In the genomic region with DNA sequence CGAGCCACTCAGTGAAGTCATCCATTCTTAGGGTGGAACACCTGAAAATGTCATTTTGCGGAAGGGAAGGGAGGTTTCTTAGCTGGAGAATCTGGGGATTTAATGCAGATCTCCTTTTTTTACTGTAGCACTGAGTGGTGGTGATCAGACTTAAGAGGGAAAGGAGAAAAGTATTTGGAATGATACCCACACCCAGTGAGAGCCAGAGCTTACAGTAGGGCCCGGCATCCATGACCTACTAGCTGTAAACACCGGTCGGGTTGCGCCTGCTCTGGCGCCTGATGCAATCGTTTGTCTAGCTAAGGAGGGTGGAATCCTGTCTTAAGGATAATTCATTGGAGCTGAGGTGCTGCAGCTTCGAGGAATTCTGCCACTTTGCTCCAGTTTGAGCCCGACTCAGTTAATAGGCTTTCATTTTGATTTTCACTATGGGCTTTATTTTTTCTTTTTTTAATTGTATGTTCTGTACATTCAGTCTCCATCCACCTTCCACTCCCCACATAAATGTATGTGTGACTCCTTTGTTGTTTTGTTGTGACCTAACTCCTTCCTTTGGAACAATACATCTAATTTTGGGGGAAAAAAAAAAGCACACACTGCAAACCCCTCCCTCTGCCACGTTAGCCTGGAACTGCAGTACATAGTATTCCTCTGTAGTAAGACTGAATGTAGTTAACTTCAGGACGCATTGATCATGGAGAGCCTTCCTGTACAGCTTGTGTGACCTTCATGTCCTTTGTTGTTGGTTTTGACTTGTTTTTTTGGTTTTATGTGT, we compare ENCODE assay signal across 8 mouse cellular contexts. TPM values are rescaled to one million over a fixed set of nuclear protein-coding genes. Genes with fewer than 3 reads are reported as not detected.
DNase-seq lines count a peak whose midpoint lies in the region; ATAC-seq and TF ChIP-seq lines count a peak whose summit lies in the region.

No protein-coding gene starts in this region.

- H3K36me3 ChIP-seq in kidney, adult 2 months (ENCODE audit: control insufficient read depth, insufficient read depth, low read length) = no peaks in the 10 kb centered on the region
- H3K36me3 ChIP-seq in G1E (replicated peaks) = peaks cover 31% of the 10 kb centered on the region
- H3K36me3 ChIP-seq in hindbrain, embryonic 15.5 days = no peaks in the 10 kb centered on the region
- no peaks in the 10 kb centered on the region for H3K36me3 ChIP-seq in macrophage (ENCODE audit: inconsistent target)
- H3K36me3 ChIP-seq in stomach, embryonic 16.5 days (ENCODE audit: control insufficient read depth, insufficient read depth, low read length) = no peaks in the 10 kb centered on the region

- 3% methylated on average over 12 of the region's 12 CpGs for WGBS in kidney, adult 2 months
- 1% methylated on average over 12 of the region's 12 CpGs for WGBS in hindbrain, embryonic 15.5 days
- 10% methylated on average over 10 of the region's 12 CpGs for WGBS in macrophage (ENCODE audit: missing documents)
- WGBS in stomach, embryonic 16.5 days = 2% methylated on average over 12 of the region's 12 CpGs

- no peak for ATAC-seq in G1E (ENCODE audit: extremely low read depth, insufficient number of reproducible peaks, low FRiP score, poor library complexity, severe bottlenecking)
- no peak for ATAC-seq in hindbrain, embryonic 15.5 days (ENCODE audit: low FRiP score, low read depth)
- ATAC-seq in stomach, embryonic 16.5 days (ENCODE audit: insufficient read depth, low FRiP score) = no peak

- peaks cover 57% of the 10 kb centered on the region for H3K79me2 ChIP-seq in macrophage (ENCODE audit: inconsistent target)

- peak; percentile 18 for DNase-seq in kidney, adult 2 months
- no peak for DNase-seq in kidney, postnatal 14 days
- peak; percentile 18 for DNase-seq in G1E (ENCODE audit: low spot score)
- DNase-seq in embryo, embryonic 11 days = peak; percentile 44
- no peak for DNase-seq in urinary bladder, adult 2 months (ENCODE audit: low spot score)

- no peak for TF ChIP-seq CTCF in kidney, adult 2 months (conservative IDR thresholded peaks at IDR 0.05; ENCODE audit: insufficient read depth, insufficient read length, low read depth, low read length)
- no peak for TF ChIP-seq CTCF in G1E (IDR thresholded peaks at IDR 0.05; ENCODE audit: low read depth, low read length)

- H3K27ac ChIP-seq in kidney, adult 2 months (ENCODE audit: insufficient read depth, low read depth, low read length) = 0 out of 2 replicates have a peak overlapping the region, but pooled peaks have one; percentile 48
- H3K27ac ChIP-seq in hindbrain, embryonic 15.5 days (replicated peaks) = peak overlapping the region; percentile 91
- H3K27ac ChIP-seq in macrophage = peak overlapping the region; percentile 60
- H3K27ac ChIP-seq in stomach, embryonic 16.5 days (ENCODE audit: low read length) = peak overlapping the region; percentile 89

- H3K9ac ChIP-seq in hindbrain, embryonic 15.5 days = peak overlapping the region; percentile 92
- peak overlapping the region; percentile 94 for H3K9ac ChIP-seq in stomach, embryonic 16.5 days (ENCODE audit: low read length)

- peaks cover 4% of the 10 kb centered on the region for H3K9me3 ChIP-seq in G1E (replicated peaks)
- no peaks in the 10 kb centered on the region for H3K9me3 ChIP-seq in hindbrain, embryonic 15.5 days
- H3K9me3 ChIP-seq in stomach, embryonic 16.5 days (replicated peaks; ENCODE audit: control insufficient read depth, low read length) = no peaks in the 10 kb centered on the region

- no peaks in the 10 kb centered on the region for H3K27me3 ChIP-seq in kidney, adult 2 months (replicated peaks; ENCODE audit: control insufficient read depth, insufficient read depth, low read length)
- H3K27me3 ChIP-seq in G1E (ENCODE audit: insufficient read depth, low read length) = peaks cover 3% of the 10 kb centered on the region
- H3K27me3 ChIP-seq in hindbrain, embryonic 15.5 days = no peaks in the 10 kb centered on the region
- no peaks in the 10 kb centered on the region for H3K27me3 ChIP-seq in stomach, embryonic 16.5 days (ENCODE audit: control insufficient read depth, insufficient read depth, low read length)

- peaks cover 6% of the 10 kb centered on the region for H3K4me1 ChIP-seq in kidney, adult 2 months (ENCODE audit: control insufficient read depth, insufficient read depth, low read length)
- H3K4me1 ChIP-seq in G1E (ENCODE audit: insufficient read depth, low read depth, low read length) = peaks cover 37% of the 10 kb centered on the region
- H3K4me1 ChIP-seq in hindbrain, embryonic 15.5 days (replicated peaks) = peaks cover 34% of the 10 kb centered on the region
- peaks cover 11% of the 10 kb centered on the region; the same call in 1 of the 2 replicates for H3K4me1 ChIP-seq in stomach, embryonic 16.5 days (ENCODE audit: control insufficient read depth, insufficient read depth, low read length)

- H3K4me3 ChIP-seq in kidney, adult 2 months (ENCODE audit: insufficient read depth, low read depth, low read length) = peak overlapping the region; percentile 88
- H3K4me3 ChIP-seq in G1E (ENCODE audit: low read depth, low read length) (peak overlapping the region; percentile 100), macrophage (ENCODE audit: inconsistent target) (peak overlapping the region; percentile 93)
- peak overlapping the region; percentile 79 for H3K4me3 ChIP-seq in hindbrain, embryonic 15.5 days
- H3K4me3 ChIP-seq in stomach, embryonic 16.5 days (replicated peaks; ENCODE audit: low read length) = peak overlapping the region; percentile 90

- TF ChIP-seq POLR2A in kidney, adult 2 months (IDR thresholded peaks at IDR 0.05; ENCODE audit: low read depth, low read length) = no peak

- H3K4me2 ChIP-seq in hindbrain, embryonic 15.5 days = peak overlapping the region; percentile 85
- H3K4me2 ChIP-seq in stomach, embryonic 16.5 days (ENCODE audit: low read depth, low read length) = peak overlapping the region; percentile 66

RNA-seq across cellular contexts. Expression of a gene that starts 1.1 kb away (rescaled TPM):
- polyA plus RNA-seq in kidney, adult 2 months (2012; rRNA removed) = 31.4 and 35.9 TPM in 2 replicates
- total RNA-seq in G1E (2014; fragmentation: Nextera tagmentation) (160 and 165 TPM in 2 replicates), G1E (2017) (146 and 147 TPM in 2 replicates)
- polyA plus RNA-seq in G1E (2012) (130 and 136 TPM in 2 replicates), macrophage (2018) (35.4 to 62.1 TPM (median 43.9 TPM) in 3 replicates)
- 197 TPM in 2 replicates for polyA plus RNA-seq in hindbrain, embryonic 15.5 days (2015; fragmentation: Nextera tagmentation; extraction: Ambion mirVana)
- 10 to 100 TPM in 24 of 26 experiments, 1 to 10 TPM in 2; 9.4 to 65.9 (median 32.9) TPM for total RNA-seq in macrophage (2018; cell fraction: chromatin; rRNA removed)
- 10 to 100 TPM; 37.7 to 77.4 (median 55.8) TPM for total RNA-seq in macrophage (2018; cell fraction: cytosol; rRNA removed)
- 10 to 100 TPM; 18.5 to 81.5 (median 46.6) TPM for total RNA-seq in macrophage (2018; cell fraction: nucleus; rRNA removed)
- 136 and 138 TPM in 2 replicates for polyA plus RNA-seq in stomach, embryonic 16.5 days (2015; fragmentation: Nextera tagmentation; extraction: Ambion mirVana)
- 55.9 and 57.9 TPM in 2 replicates for polyA plus RNA-seq in urinary bladder, adult 2 months (2012; rRNA removed)

RNA-seq across cellular contexts. Expression of a gene that starts 46.1 kb away (rescaled TPM):
- polyA plus RNA-seq in kidney, adult 2 months (2012; rRNA removed) = 13.5 and 15.9 TPM in 2 replicates
- total RNA-seq in G1E (2014; fragmentation: Nextera tagmentation) = 7.4 and 15.5 TPM in 2 replicates
- total RNA-seq in G1E (2017) = 5.1 and 13.9 TPM in 2 replicates
- polyA plus RNA-seq in G1E (2012) = 10.8 and 13.9 TPM in 2 replicates
- 12.7 and 15.3 TPM in 2 replicates for polyA plus RNA-seq in hindbrain, embryonic 15.5 days (2015; fragmentation: Nextera tagmentation; extraction: Ambion mirVana)
- total RNA-seq in macrophage (2018; cell fraction: chromatin; rRNA removed) = 10 to 100 TPM in 23 of 26 experiments, 1 to 10 TPM in 3; 5.2 to 91.6 (median 26.1) TPM
- 10 to 100 TPM in 18 of 26 experiments, 1 to 10 TPM in 8; 2.5 to 32.0 (median 17.7) TPM for total RNA-seq in macrophage (2018; cell fraction: cytosol; rRNA removed)
- 10 to 100 TPM in 23 of 26 experiments, 1 to 10 TPM in 3; 7.3 to 51.8 (median 24.8) TPM for total RNA-seq in macrophage (2018; cell fraction: nucleus; rRNA removed)
- 6.4 to 8.4 TPM (median 8.1 TPM) in 3 replicates for polyA plus RNA-seq in macrophage (2018)
- 8.7 and 10.8 TPM in 2 replicates for polyA plus RNA-seq in stomach, embryonic 16.5 days (2015; fragmentation: Nextera tagmentation; extraction: Ambion mirVana)
- 4.6 and 7.5 TPM in 2 replicates for polyA plus RNA-seq in urinary bladder, adult 2 months (2012; rRNA removed)

Comparison
In these comparisons a context has a peak if more than half of its experiments do, and no peak if none do; other contexts are left out.
1. DNase-seq: peak in kidney, adult 2 months (single experiment), G1E (single experiment) and embryo, embryonic 11 days (single experiment); none in kidney, postnatal 14 days (single experiment) and urinary bladder, adult 2 months (single experiment).
2. Peak in every context shown above with its lines, with median percentiles within 50 percentile points of each other: H3K27ac ChIP-seq and H3K4me3 ChIP-seq.